Mouse (Mus musculus): ENCODE data around the gene Trmt61a.

Gene Trmt61a

DNA sequence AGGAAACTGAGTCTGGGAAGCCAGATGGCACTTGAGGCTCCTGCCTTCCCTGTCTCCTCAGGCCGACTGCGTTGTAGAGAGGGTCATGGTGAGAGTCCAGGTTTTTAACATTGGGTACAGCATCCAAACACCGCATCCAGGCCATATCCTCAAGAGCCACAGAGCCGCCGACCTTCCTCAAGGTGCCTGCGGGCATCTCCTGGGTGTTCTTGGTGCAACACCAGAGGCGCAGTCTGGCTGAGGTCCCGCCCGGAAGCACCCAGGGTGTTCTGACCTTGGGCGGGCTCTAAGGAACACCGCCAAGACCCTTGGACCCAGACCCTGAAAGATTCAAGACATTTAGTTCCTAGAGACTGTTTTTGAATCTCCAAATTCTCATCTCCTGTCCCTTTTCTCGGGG, 5.3 kb upstream of the Trmt61a start:
- DNase-seq (ENCODE audit: low spot score) = no peak

DNA sequence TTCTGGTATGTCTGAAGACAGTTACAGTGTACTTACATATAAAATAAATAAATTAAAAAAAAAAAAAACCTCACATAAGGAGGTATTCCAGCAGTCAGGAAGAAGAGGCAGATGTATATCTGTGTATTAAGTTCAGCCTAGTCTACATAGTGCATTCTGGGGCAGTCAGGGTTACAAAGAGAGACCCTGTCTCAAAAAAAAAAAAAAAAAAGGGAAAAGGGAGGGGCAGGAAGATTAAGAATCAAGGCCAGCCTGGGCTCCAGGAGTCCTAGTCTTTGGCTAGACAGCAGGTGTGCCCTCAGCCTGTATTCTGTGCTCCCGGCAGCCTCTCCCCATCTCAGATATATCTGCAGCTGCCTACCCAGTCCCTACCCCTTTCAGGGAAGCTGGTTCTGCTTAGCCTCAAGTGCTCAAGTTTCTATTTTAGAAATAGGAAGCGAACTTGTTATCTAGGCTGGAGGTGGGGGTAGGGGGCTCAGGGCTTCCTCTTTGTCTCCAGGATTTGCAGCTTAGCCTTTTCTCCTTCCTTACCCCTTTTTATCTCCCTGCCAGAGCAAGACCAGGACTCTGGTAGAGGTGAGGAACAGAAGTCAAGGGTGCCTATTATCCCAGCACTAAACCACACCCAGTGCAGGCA, 2.9 kb upstream of the Trmt61a start:
- no peak for DNase-seq (ENCODE audit: low spot score)

DNA sequence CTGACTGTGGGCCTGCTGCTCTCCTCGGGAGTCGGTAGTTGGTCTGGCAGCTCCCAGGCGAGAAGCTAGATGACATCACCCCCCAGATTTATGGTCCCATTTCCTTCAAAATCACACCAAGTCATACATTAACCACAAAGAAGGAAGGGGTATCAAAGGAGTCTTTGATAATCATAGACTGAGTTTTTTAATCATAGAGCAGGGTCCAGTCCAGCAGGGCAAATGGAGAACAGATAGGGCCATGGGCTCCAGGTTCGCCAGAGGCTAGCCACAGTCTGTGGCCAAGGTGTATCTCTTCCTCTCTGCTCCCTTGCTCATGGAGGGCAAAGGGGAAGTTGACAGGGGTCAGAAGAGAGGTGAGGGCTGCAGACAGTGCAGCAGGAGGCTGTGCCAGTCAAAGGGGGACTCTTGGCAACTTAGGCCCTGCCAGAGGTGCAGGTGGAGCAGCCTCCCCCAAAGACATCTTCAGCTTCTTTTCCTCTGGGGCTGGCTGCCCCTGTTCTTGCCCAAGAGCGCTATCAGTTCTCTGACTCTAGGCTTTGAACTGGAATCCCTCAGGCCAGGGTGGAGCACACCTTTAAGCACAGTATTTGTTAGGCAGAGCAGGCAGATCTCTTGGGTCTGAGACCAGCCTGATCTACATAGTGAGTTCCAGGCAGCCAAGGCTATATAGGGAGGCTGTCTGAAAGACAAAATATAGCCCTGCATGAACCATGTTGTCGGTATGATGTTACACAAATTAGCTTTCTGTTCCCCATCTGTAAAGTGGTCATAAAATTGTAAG, 1.9 kb upstream of the Trmt61a start:
- no peak for DNase-seq (ENCODE audit: low spot score)

DNA sequence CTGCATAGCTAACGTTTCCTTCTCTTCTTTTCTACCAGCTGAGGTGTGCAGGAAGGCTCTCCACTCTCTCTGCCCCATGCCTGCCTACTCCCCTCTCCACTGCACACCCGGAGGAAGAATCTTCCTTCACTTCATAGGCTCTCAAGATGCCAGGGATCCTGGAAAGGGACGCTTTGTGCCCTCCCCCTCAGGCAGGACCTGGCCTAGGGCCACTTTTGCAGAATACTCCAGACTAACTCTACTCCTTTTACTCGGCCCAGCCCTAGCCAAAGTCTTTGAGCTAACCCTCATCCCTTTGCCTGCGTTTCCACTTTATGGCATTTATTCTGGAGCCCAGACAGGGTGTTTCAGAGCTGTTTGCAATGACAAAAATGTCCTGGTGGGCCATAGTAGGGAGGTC, 484 bp upstream of the Trmt61a start:
- DNase-seq (ENCODE audit: low spot score) = no peak

DNA sequence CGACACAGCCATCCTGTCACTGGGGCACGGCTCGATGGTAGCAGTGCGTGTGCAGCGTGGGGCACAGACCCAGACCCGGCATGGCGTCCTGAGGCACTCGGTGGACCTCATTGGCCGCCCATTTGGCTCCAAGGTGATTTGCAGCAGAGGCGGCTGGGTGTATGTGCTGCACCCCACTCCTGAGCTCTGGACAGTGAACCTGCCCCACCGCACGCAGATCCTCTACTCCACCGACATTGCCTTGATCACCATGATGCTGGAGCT, 697 bp downstream of the Trmt61a start:
- no peak for DNase-seq (ENCODE audit: low spot score)

GRCm38 (mm10) chr12:111678997-111679396, 1.1 kb downstream of the Trmt61a start:
- no peak for DNase-seq (ENCODE audit: low spot score)

DNA sequence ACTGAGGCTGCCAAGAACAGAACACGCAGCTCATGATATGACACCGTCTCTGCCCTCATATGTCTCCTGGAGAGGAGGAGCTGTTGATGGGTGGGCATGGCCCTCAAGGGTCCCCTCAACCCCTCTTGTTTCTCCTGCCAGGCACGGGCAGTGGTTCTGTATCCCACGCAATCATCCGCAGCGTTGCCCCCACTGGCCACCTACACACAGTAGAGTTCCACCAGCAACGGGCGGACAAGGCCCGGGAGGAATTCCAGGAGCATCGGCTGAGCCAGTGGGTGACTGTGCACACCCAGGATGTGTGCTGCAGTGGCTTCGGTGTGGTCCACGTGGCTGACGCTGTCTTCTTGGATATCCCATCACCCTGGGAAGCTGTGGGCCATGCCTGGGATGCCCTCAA, 2.8 kb downstream of the Trmt61a start:
- DNase-seq (ENCODE audit: low spot score) = no peak

GRCm38 (mm10) chr12:111681305-111681704, 3.4 kb downstream of the Trmt61a start:
- DNase-seq (ENCODE audit: low spot score) = no peak

- DNase-seq (ENCODE audit: low spot score) = no peak
Observed at GRCm38 (mm10) chr12:111682003-111682402, 4.1 kb downstream of the Trmt61a start.

DNA sequence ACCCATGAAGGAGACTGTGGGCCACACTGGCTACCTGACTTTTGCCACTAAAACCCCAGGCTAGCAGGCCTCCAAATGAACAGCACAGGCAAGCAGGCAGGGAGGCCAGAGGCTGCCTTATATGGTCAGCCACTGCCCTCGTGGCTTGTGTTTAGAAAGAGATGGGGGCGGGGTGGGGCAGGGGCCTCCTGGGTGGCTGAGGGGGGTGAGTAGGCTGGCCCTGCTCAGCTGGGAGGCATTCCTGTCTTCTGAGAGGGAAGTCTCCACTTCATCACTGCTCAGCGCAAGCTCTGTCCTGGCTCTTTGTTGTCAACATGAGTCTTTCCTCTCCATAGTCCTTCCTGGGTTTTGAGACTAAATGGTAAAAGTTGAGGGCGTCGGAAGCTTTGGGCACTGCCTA, 4.9 kb downstream of the Trmt61a start:
- peak; percentile 50 for DNase-seq (ENCODE audit: low spot score)

DNA sequence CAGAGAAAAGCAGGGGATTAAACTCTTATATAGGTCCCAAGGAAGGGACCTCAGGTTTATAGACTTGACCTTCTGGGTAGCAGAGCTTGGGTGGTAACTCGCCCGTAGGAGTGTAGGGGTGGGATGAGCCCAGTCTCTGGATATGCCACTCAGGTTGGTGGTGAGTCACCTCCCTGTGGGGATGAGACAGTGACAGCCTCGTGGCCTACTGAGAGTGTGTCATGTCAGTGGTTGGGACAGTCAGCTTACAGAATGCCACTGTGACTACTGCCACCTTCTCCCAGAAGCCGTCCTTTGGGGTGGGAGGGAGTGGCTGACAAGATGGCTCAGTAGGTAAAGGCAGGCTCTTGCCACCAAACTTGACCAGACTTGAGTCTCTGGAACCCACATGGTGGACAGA, 8.5 kb downstream of the Trmt61a start:
- DNase-seq (ENCODE audit: low spot score) = no peak

GRCm38 (mm10) chr12:111687350-111688068, 9.6 kb downstream of the Trmt61a start:
- no peak for DNase-seq (ENCODE audit: low spot score)

DNA sequence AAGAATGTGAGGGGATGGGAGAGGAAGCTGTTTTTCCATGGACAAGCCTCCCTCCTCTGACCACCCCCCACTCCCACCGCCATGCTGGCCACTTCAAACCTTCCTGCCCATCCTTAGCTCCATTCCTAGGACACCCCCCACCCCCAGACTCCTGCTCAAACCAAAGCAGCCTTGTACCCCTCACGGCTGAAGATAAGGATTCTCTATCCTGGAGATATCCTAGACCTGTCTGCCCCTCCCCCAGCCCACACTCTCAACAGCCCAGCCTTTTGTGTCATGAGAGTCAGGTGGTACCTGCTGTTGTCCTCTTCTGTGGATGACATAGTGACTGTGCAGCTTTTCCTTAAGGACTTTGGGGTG, 10.1 kb downstream of the Trmt61a start:
- no peak for DNase-seq (ENCODE audit: low spot score)

DNA sequence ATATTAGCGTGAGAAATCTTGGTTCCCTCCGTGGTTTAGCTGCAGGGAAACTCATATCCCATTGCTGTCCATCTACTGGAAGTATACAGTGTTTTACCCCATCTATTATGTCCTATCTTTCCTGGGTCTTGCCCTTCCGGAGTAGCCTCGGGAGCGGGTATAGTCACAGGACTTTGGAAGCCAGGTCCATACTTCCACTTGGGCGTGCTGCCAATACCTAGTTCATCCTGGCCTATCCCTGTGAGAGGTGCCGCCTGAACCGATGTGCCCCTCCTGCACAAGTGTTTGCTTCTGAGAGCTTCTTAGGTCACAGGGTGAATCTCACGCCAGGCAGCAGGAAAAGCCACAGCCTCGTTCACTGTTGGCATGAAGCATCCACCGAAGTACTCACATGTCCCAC, 11.5 kb downstream of the Trmt61a start:
- no peak for DNase-seq (ENCODE audit: low spot score)

DNA sequence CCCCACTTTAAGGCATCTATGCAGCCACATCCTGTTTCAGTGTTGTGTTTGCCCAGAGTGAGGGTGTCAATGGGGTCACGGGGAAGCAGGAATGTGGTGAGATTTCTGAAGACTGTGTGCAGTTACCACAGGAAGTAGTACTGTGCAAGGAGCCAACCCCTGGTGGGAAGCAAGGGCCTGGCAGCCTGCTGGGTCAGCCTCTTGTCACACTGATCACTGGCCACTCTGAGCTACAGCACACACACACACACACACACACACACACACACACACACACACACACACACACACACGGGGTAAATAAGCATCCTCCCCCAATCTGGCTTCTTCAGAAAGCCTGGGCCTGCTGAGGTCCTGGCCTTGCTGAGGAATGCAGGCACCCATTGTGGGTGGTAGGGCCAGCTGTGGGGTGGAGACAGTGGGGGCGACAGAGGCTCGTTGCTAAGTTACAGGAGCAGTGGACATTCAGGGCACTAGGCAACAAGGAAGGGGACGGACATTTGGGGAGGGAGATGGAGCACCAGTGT, 13.5 kb downstream of the Trmt61a start:
- peak; percentile 40 for DNase-seq (ENCODE audit: low spot score)

GRCm38 (mm10) chr12:111692899-111693298, 15.0 kb downstream of the Trmt61a start:
- DNase-seq (ENCODE audit: low spot score) = no peak

- no peak for DNase-seq (ENCODE audit: low spot score)
Observed at GRCm38 (mm10) chr12:111693341-111694270, 15.7 kb downstream of the Trmt61a start.

- no peak for DNase-seq (ENCODE audit: low spot score)
Observed at GRCm38 (mm10) chr12:111694271-111694781, 16.4 kb downstream of the Trmt61a start.

DNA sequence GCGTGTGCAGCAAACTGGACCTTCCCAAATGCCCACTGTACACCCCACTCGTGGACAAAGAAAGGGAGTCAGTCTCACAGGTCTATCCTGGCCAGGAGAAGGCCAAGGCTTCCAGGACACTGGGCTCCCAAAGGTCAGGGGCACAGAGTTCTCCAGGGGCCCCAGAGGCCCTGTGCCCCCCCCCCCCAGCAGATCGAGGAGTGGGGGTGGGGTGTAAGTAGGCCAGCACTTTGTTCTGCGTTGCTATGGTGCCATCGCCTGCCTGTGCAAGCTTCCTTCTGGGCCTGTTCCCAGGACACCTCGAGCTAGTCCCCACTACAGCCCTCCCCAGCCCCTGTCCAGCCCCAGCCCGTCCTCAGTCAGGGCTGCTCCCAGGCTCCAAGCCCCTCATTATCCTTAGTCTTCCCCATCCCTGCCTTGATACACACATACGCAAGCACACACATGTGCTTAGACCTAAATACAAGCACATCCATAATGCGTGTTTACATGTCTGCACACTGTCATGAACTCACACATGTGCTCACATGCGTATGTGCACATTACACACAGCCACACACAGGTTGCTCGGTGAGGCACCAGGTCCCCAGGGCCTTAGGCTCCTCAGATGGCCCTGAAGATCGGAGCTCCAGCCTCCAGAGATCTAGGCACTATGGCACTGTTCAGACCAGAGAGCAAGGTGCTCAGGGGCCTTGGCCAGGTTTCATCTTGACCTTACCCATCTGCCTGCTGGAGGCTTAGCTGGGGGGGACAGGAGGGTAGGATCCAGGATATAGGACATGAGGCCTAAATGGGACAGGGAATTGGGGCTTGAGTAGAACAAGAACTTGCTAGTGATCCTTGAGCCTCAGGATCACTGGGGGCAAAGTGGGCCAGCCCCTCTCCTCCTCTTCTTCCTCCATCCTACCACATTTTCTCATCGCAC, 17.2 kb downstream of the Trmt61a start:
- no peak for DNase-seq (ENCODE audit: low spot score)

DNA sequence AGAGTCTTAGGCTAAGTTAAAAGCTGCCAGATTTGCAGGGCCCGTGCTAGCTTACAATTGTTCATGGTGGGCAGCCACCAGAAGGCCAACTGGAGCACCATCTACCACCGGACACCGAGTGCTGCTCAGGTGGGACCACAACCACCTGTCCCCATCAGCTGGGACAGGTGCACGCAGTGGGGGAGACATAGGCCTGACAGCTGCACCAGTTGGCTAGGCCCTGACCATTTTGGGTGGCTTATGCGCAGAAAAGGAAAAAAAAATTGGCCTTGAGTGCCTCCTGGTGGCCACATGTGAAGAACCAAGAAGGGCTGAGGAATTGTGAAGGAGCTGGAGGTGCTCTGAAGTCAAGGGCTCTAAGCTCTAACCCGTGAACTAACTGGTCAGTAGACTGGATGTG, 18.3 kb downstream of the Trmt61a start:
- DNase-seq (ENCODE audit: low spot score) = peak; percentile 52

DNA sequence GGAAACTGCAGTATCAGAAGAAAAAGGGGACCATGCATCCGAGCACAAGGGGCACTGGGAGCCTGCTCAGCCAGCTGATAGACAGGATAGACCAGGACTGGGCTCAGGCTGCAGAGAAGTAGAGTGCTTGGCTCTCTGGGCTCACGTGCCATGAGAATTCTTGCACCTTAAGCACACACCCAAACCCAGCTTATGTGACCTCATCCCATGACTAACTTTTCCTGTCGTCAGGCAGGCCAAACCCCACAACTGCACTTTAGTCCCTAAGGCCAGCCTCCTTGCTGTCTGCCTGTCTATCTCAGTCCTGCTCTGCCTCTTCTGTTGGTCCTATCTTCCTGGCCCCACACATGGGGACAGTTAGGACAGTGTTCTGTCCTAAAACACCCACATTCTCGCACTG, 19.8 kb downstream of the Trmt61a start:
- no peak for DNase-seq (ENCODE audit: low spot score)
